Mouse (Mus musculus): ENCODE measurements around the gene Il1rn. TPM values are rescaled to one million over a fixed set of nuclear protein-coding genes. Genes with fewer than 3 reads are reported as not detected.

Gene Il1rn
- polyA plus RNA-seq (2017; shearing (Covaris generic)) = 4.3 TPM

GRCm38 (mm10) chr2:24336545-24336944, at the start of gene Il1rn:
TSS of gene Il1rn (plus strand) at chr2:24336853.

DNA sequence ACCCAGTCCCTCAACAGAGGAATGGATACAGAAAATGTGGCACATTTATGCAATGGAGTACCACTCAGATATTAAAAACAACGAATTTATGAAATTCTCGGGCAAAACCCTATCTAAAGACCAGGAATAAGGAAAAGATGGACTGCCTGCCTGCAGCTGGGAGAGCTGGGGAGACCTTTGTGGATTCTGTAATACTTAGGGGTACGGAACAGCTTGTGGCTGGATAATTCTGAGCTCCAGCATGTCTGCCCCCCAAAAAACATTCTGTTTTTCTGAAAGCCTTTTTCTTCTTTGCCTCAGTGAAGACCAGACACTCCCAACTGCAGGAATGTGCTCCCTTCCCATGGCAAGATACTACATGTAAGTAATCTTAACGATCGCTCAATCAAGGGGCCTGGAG, 45.8 kb upstream of the Il1rn start, which contains the start of gene Il1f10:
Gene Il1f10 (plus strand): TSS at position 301 of the 400 bp plus-strand sequence.

DNA sequence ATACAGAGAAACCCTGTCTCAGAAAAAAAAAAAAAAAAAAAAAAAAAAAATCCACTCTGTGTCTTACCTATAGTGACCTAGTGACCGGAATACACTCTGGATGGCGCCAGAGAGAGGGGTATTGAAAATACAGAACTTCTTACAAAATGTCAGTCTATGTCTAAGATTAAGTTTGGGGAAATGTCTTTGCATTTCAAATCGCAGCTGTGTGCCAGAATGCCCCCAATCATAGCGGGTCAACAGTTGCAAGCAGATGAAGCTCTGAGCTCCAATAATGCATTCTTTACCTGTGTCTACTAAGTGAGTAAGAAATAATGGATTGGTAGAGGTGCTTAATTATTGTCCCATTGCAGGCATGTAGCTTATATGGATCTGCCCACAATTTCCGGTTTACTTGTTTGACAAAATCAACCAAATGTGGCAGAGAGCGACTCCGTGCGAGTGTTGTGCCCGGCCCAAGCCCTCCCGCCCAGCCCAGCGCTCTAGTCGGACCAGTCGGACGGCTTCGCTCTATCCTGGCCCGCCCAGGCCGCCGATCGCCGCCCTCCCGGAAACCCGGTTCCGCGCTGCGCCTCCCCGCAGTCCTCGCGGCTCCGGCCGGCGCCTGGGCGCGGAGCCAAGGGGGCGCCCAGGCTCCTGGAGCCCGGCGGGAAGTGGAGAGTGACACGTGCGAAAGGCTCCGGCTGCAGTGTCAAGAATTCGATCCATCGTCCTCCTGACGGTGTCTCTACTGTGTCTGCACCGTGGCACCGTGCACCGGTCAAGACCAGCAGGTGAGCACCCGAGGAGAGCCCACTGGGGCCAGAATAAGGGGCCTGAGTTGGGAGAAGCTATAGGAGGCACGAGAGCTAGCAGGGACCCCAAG, 30.6 kb downstream of the Il1rn start, which contains the start of gene Psd4:
Gene Psd4 (plus strand): TSS at position 551 of the 865 bp plus-strand sequence.

Other genes with a start within 250 kb of the Il1rn start
- not detected for gene Tbpl2, start 240.3 kb upstream of the Il1rn start, polyA plus RNA-seq (2017; shearing (Covaris generic))
- gene Il1f8, start 183.7 kb upstream of the Il1rn start, polyA plus RNA-seq (2017; shearing (Covaris generic)) = not detected
- gene Il1f9, start 150.4 kb upstream of the Il1rn start, polyA plus RNA-seq (2017; shearing (Covaris generic)) = not detected
- not detected for gene Il1f6, start 121.4 kb upstream of the Il1rn start, polyA plus RNA-seq (2017; shearing (Covaris generic))
- gene Il1f5, start 59.9 kb upstream of the Il1rn start, polyA plus RNA-seq (2017; shearing (Covaris generic)) = not detected
- not detected for gene Il1f10, start 45.7 kb upstream of the Il1rn start, polyA plus RNA-seq (2017; shearing (Covaris generic))
- 204 TPM for gene Psd4, start 30.7 kb downstream of the Il1rn start, polyA plus RNA-seq (2017; shearing (Covaris generic))
- gene Pax8, start 138.7 kb downstream of the Il1rn start, polyA plus RNA-seq (2017; shearing (Covaris generic)) = not detected

Data from activated CD4-positive, CD25-positive, alpha-beta regulatory T cell, adult 9 weeks (primary cell).